Mouse (Mus musculus) MEL-GATA-1-ER (cell line): ENCODE measurements around the gene Plekhg5.
"Not testable (repeated sequence)": the region's sequence is repeated elsewhere in the genome, so short reads cannot be mapped to it uniquely, and the experiment has no call there.

ENCODE experiments used
- DNase-seq: peaks from one replicate; pipeline ENCODE4 v3.0.0-alpha.2; 2012; ENCODE audit warnings: low read depth; ENCODE audit errors: extremely low read depth

The Plekhg5 gene

DNA sequence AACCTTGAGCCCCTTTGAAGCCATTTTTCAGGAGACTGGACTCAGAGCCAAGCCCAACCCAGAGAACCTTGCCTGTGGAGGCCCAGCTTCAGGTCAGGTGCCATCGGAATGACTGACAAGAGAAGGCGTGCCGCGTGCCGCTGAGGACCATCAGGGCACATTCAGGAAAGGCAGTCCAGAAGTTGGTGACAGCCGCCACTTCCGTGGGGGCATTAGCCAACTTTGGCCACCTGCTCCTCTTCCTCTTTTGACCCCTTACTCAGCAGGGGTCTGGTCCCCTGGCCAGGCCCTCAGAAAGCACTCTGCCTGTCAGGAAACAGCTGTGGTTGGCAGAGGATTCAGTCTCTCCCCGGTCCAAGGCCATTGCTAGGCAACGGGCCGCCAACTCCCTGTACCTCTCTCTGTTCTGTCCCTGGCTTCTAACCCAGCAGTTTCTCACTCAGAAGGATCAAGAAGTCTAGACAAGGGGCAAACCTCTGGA lies at the start of gene Plekhg5:
Gene Plekhg5, plus strand, starts transcription at position 378 of the 481 bp plus-strand sequence.
- DNase-seq = no peak

DNA sequence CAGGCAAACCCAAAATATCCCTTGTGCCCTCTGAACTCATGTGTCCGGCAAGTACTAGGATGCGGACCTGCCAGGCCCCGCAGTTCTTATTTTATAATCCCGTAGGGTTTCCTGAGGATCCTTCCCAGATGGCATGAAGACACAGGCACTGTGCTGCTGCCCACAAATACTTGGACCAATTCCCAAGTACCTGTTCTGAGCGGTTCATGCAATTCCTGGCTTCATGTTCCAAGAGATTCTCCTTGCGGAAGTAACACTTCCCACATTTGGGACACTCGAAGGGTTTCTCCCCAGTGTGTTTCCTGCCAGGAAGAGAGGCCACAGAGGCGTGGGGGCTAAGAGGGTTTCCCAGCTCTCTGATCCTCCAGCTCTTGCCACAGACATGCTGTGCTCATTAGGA lies 49.8 kb upstream of the Plekhg5 start:
- no peak for DNase-seq

DNA sequence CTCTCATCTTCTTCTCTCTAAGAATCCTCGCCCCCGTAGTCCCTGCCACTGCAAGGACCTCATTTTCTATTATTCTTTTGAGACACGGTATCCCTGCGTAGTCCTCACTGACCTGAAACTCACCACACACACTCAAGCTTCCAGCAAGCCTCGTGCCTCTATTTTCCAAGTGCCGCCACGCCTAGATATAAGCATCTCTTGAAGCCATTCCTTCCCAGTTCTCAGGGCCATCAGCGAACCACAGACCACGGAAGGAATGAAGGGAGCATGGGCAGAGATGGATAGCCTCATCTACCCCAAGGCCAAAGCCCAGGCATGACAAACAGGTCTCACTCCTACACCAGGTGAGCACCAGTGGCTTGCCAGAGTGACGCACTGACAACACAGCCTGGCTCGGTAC lies 47.8 kb upstream of the Plekhg5 start:
- no peak for DNase-seq

DNA sequence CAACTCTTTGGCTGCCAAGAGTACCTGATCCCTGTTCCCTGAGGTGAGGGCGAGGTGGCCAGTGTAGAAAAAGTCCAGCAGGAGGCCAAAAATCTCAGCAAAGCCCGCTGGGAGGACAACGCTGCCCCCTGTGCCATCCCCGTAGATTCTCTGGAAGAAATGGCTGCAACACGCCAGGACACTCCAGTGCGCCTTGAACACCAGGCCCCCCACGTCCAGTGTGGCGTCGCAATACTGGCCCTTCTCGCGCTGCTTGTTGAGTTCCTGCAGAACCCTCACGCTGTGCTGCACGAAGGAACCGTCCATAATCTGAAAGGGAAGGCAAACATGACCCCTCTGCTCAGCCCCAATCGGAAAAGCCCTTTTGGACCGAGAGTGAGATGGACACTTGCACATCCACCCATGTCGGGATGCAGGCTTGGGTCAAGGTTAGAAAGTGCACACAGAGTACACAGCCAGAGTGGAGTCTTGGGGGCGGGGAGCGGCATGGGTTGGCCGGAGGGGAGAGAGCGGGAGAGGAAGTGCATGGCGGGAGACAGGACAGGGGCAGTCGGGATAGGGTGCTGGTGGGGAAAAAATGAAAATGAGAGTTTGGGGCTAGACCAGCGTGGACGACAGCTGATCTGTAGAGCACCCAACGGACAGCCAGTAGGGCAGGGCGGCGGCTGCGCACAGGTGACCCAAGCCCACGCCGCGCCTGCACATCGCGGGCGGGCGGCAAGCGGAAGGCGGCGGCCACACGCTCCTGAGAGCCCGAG lies 45.4 kb upstream of the Plekhg5 start:
- no peak for DNase-seq

DNA sequence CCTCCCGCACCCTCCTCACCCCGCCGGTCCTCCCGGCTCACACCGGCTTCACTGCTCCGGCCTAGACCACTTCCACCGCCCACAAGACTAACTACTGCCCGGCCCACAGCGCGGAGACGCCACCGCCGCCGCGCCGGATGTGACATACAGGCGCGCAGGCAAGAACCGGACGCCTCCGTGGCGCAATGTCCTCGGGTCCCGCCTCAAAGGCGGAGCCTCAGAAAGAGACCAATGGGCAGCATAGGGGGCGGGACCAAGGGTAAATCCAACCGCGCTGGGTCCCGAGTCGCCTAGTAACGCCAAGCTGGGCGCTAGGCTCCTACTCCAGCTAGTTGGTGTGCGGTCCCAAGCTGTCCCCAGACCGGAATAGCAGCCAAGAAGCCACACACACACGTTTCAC lies 44.8 kb upstream of the Plekhg5 start, which contains the start of gene Zbtb48:
Gene Zbtb48, minus strand, starts transcription at position 148 of the 400 bp plus-strand sequence.
- DNase-seq = peak; percentile 88

DNA sequence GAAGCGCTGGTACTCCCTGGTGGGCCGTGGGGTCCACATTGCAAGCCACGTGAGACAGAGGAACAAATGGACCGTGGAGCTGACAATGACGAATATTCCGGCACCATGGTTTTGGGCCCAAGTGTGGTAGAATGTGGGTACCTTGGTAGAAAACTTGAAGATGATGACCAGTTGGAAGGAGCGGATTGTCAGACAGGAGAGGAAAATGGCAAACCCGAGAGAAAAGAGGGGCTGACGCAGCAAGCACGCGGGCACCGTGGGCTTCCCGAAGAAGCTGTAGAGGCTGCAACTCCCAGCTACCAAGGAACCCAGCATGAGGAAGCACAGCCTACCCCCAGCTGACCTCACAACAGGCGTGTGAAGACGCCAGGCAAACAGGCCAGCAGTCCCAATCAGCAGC lies 43.8 kb upstream of the Plekhg5 start:
- no peak for DNase-seq

DNA sequence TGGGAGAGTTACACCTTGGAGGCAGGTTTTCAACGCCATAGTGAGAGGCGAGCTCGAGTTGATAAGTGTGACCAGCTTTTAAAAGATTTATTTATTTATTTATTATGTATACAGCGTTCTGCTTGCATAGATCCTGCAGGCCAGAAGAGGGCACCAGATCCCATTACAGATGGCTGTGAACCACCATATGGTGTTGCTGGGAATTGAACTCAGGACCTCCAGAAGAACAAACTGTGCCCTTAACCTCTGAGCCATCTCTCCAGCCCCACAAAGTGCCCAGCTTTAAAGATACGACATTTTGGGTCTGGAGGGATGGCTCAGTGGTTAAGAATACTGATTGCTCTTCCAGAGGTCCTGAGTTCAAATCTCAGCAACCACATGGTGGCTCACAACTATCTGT lies 43.2 kb upstream of the Plekhg5 start:
- no peak for DNase-seq

DNA sequence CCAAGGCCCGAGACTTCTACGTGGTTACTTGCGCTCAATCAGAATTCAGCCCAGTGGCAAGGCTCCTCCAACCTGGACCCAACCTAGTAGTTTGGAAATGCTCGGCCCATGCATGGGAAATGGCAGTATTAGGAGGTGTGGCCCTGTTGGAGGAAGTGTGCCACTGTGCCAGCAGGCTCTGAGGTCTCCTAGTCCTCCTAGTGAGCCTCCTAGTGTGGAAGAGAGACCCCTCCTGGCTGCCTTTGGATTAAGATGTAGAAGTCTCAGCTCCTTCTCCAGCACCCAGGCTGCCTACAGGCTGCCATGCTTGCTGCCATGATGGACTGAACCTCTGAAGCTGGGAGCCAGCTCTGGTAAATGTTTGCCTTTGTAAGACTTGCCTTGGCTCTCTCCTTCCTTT lies 42.3 kb upstream of the Plekhg5 start:
- DNase-seq = no peak

GRCm38 (mm10) chr4:152032922-152033321 lies 39.4 kb upstream of the Plekhg5 start:
- no peak for DNase-seq

- not testable (repeated sequence) for DNase-seq
These were observed 35.8 kb upstream of the Plekhg5 start for GRCm38 (mm10) chr4:152036464-152036863.

DNA sequence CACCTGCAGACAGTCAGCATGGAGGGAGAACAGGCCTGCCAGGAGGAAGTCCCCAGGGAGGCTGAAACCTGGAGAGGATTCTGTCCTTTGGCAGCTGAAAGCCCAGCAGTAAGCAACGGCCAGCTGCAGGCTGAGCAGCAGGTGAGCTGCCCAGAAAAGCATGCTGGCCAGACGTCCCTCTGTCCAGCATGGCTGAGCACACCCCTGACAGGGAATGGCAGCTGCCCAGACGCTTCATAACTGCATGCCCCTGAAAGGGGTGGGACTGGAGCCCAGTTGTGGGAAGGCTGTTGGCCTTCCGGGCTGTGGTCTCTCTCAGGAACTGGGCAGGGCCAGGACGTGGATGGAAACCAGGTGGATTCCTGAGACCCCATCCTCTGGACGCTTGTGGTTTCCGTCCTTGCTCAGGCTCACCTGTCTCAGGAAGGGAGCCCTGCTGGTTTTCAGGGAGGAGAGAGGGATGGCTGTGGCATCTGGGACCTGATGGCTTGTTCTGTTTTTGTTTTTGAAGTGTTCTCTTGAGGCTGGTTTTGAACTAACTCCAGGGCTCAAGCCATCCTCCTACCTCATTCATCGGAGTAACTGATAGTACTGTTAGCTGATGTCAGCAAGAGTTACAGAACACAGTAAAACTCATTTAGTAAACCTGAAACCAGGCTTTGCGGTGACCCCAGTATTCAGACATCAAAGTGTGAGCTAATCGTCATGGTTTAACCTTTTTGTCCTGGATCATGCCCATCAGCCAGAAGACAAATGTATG lies 33.9 kb upstream of the Plekhg5 start, which contains the start of gene Tas1r1:
Gene Tas1r1, minus strand, starts transcription at position 344 of the 760 bp plus-strand sequence.
- no peak for DNase-seq

- DNase-seq = peak; percentile 57
These were observed 33.1 kb upstream of the Plekhg5 start, which contains the start of gene Nol9 for GRCm38 (mm10) chr4:152038985-152039830. Gene Nol9, plus strand, starts transcription at chr4:152039321.

GRCm38 (mm10) chr4:152039831-152040310 lies 32.4 kb upstream of the Plekhg5 start:
- no peak for DNase-seq

DNA sequence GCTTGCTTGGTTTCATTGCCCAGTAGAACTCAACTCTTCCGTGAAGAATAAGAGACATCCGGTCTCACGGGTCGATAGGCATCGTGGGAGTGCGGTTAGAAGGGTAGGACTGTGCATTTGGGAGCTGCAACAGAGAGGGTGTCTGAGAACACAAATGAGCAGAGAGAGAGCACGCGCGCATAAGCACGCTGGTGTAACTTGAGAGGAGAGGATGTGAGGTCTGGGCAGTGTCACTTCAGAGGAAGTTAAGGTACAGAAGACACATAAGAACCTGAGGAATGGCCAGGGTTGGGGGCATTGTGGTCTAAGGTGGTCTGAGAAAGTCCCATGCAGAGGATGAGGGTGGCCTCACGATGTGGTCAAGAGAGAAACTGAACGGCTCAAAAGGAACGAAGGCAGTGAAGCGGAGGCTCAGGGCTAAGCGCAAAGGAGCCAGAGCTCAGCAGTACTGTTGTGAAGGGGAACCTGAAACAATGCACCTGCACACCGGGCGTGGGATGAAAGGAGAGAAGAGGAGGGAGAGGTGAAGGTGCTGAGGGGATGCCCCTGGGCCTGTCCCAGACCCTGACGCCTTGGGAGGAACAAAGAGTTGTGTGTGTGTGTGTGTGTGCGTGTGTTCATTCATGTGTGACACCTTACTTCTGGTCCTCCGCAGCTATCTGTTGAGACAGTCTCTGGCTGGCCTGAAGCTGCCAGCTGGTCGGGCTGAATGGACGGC lies 30.2 kb upstream of the Plekhg5 start:
- no peak for DNase-seq

DNA sequence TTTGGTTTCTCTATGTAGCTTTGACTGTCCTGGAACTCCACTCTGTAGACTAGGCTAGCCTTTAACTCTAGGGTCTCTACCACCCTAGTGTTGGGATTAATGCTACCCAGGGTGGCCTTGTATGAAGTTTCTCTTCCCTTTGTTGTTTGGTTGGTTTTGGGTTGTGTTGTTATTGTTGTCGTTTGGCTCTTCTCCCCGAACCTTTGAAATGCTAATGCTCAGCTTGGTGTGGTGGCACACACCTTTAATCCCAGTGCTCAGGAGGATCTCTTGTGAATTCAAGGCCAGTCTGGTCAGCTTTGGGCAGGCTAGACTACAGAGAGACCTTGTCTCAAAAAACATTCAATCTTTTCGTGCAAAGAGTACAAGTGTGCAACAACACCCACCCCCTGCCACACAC lies 29.1 kb upstream of the Plekhg5 start:
- DNase-seq = no peak

DNA sequence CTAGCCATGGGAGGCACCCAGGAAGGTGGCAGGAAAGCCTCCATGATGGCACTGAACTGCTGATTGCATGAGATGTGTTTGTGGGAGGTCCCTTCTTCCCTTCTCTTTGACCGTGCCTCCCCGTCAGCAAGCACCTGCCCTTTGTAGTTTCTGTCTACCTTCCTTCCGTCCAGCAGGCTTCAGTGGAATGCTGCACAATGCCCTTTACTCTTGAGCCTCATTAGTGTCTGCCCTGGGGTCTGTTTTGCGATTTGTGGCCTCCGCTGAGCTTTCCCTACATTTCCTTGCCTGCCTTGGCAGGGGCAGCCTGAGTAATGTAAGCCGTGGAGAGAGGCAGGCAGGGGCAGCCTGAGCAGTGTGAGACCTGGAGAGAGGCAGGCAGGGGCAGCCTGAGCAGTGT lies 27.7 kb upstream of the Plekhg5 start:
- no peak for DNase-seq

DNA sequence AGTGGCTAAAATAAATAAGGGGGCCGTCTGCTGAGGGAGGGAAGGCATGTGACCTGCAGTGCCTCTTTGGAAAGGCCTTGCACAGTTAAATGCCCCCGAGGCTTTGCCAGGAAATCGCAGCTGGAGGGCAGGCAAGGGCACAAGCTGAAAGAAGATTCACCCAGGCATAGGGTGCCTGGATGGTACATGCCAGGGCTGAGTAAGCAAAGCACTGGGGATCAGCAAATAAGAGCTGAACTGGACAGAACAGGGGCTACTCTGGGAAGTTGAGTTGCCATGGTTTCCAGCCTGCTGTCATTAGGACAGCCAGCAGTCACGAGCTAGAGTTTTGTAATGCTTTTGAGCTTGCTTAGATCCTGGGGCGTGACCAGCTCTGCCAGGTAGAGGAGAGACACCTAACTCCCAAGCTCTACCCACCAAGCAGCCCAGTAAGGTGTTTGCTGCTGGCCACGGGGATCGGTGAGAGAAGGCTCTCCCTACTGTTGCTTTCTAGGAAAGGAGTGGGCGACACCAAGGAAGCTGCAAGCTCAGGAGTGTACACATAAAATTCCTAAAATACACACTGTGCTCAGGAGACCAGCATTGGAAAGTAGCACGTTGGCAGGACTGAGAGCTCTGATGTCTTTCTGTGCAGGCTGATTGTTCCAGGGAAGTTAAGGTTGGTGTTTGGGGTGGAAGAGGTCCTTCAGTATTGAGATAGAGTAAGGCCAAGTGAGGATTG lies 9.7 kb upstream of the Plekhg5 start:
- no peak for DNase-seq

GRCm38 (mm10) chr4:152067280-152067679 lies 5.0 kb upstream of the Plekhg5 start:
- no peak for DNase-seq

- DNase-seq = no peak
These were observed 4.1 kb upstream of the Plekhg5 start for GRCm38 (mm10) chr4:152068166-152068724.

DNA sequence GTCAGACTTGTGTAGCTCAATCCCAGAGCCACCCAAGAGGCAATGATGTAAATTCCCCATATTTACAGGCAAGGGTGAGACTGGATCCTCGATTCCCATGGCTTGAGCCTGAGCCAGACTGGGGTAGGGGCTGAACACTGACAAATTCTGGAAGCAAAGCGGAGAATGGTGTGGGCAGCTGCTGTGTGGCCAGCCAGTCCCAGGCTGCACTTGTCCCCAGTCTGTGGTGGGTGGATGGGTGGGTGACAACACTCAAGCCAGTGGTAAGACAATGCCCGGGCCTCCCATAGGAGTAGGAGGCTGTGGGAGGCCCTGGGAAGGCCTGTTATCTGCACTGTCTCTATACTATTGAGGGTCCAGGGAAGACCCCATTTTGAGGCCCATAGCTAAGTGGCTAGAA lies 3.1 kb upstream of the Plekhg5 start:
- DNase-seq = no peak
